Mouse (Mus musculus): Measurements from ENCODE around the gene Tceal7. TPM values are rescaled to one million over a fixed set of nuclear protein-coding genes. Genes with fewer than 3 reads are reported as not detected.
"Not testable (repeated sequence)": the region's sequence is repeated elsewhere in the genome, so short reads cannot be mapped to it uniquely, and the experiment has no call there.

Tceal7 gene
- 2.6 and 6.2 TPM in 2 replicates for total RNA-seq (2014; rRNA removed)
- polyA plus RNA-seq (2015; fragmentation: Nextera tagmentation; extraction: Ambion mirVana) = 5.7 and 5.8 TPM in 2 replicates

GRCm38 (mm10) chrX:136214729-136215677, at the start of gene Tceal7, which contains the start of gene Bex1:
Gene Tceal7 (plus strand): TSS chrX:136214779.
Gene Bex1 (minus strand): TSS chrX:136215513.
- Histone ChIP-seq H3K4me3 (ENCODE audit: low read depth, low read length) (peak within 1 kb of the TSS; percentile 35), H3K4me2 (ENCODE audit: low read depth, low read length, poor library complexity, severe bottlenecking) (peak within 1 kb of the TSS; percentile 34), H3K9ac (replicated peaks; ENCODE audit: low read length, poor library complexity, severe bottlenecking) (peak within 1 kb of the TSS; percentile 39; the same call in 1 of the 2 replicates)
- WGBS = 30% methylated on average over 7 of the region's 67 CpGs
- not testable (repeated sequence) for H3K36me3 ChIP-seq (ENCODE audit: insufficient read depth, low read length); H3K9me3 ChIP-seq (ENCODE audit: low read length); H3K4me1 ChIP-seq (ENCODE audit: insufficient read depth, low read length); DNase-seq (ENCODE audit: low spot score); H3K27me3 ChIP-seq (ENCODE audit: insufficient read depth, low read length); H3K27ac ChIP-seq (ENCODE audit: low read depth, low read length)
- ATAC-seq (ENCODE audit: low FRiP score) = peak; percentile 93

- TF ChIP-seq CTCF (IDR thresholded peaks at IDR 0.05) = no peak
- H3K9me3 ChIP-seq (ENCODE audit: low read length) = no peaks in the 10 kb centered on the region
- no peaks in the 10 kb centered on the region for H3K27me3 ChIP-seq (ENCODE audit: insufficient read depth, low read length)
- WGBS = 65% methylated on average over 10 of the region's 10 CpGs
- peak overlapping the region; percentile 50; the same call in 1 of the 2 replicates for H3K4me3 ChIP-seq (ENCODE audit: low read depth, low read length)
- no peaks in the 10 kb centered on the region for H3K36me3 ChIP-seq (ENCODE audit: insufficient read depth, low read length)
- H3K9ac ChIP-seq (replicated peaks; ENCODE audit: low read length, poor library complexity, severe bottlenecking) = no peak overlapping the region
- H3K27ac ChIP-seq (ENCODE audit: low read depth, low read length) = no peak overlapping the region
- DNase-seq (ENCODE audit: low spot score) = no peak
- H3K4me2 ChIP-seq (ENCODE audit: low read depth, low read length, poor library complexity, severe bottlenecking) = peak overlapping the region; percentile 45
- no peaks in the 10 kb centered on the region for H3K4me1 ChIP-seq (ENCODE audit: insufficient read depth, low read length)
- ATAC-seq (ENCODE audit: low FRiP score) = no peak
Measured at GRCm38 (mm10) chrX:136170625-136171024, 44.0 kb upstream of the Tceal7 start.

GRCm38 (mm10) chrX:136171189-136172117, 43.1 kb upstream of the Tceal7 start:
- TF ChIP-seq CTCF (IDR thresholded peaks at IDR 0.05) = no peak

DNA sequence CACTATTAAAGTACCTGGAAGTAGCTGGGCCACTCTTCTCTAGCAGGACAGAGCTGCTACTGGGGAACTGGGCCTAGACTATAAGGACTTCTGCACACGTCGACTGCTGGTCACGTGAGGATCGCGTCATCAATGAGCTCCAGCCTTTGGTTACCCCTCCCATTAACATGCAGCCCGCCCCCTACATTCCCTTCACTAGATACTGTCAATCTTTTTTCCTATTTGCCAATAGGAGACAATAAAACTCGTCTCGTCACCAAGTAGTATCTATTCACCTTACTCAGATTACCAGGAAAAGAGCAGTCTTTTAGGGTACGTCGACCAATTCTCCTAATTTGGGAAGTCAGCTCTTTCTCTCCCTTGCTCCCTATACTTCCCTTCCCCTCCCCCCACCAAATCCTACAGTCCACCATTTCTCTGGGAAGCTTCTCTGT, 42.4 kb upstream of the Tceal7 start, which contains the start of gene Tceal8:
Gene Tceal8 (minus strand): TSS at position 225 of the 434 bp plus-strand sequence.
- TF ChIP-seq CTCF (IDR thresholded peaks at IDR 0.05) = peak; percentile 34
- WGBS = 24% methylated on average over 10 of the region's 10 CpGs
- DNase-seq (ENCODE audit: low spot score) = peak; percentile 96
- H3K9me3 ChIP-seq (ENCODE audit: low read length) = no peaks in the 10 kb centered on the region
- H3K4me1 ChIP-seq (ENCODE audit: insufficient read depth, low read length) = no peaks in the 10 kb centered on the region
- peak within 1 kb of the TSS; percentile 59 for H3K9ac ChIP-seq (replicated peaks; ENCODE audit: low read length, poor library complexity, severe bottlenecking)
- peak within 1 kb of the TSS; percentile 50 for H3K4me2 ChIP-seq (ENCODE audit: low read depth, low read length, poor library complexity, severe bottlenecking)
- H3K36me3 ChIP-seq (ENCODE audit: insufficient read depth, low read length) = no peaks in the 10 kb centered on the region
- peak within 1 kb of the TSS; percentile 50 for H3K4me3 ChIP-seq (ENCODE audit: low read depth, low read length)
- peak; percentile 96 for ATAC-seq (ENCODE audit: low FRiP score)
- H3K27ac ChIP-seq (ENCODE audit: low read depth, low read length) = peak within 1 kb of the TSS; percentile 82
- no peaks in the 10 kb centered on the region for H3K27me3 ChIP-seq (ENCODE audit: insufficient read depth, low read length)

More at GRCm38 (mm10) chrX:136171189-136172117, 43.1 kb upstream of the Tceal7 start:
- Histone ChIP-seq H3K27me3 (ENCODE audit: insufficient read depth, low read length) (no peaks in the 10 kb centered on the region), H3K4me1 (ENCODE audit: insufficient read depth, low read length) (no peaks in the 10 kb centered on the region), H3K4me3 (ENCODE audit: low read depth, low read length) (peak overlapping the region; percentile 50), H3K36me3 (ENCODE audit: insufficient read depth, low read length) (no peaks in the 10 kb centered on the region), H3K9ac (replicated peaks; ENCODE audit: low read length, poor library complexity, severe bottlenecking) (peak overlapping the region; percentile 59), H3K27ac (ENCODE audit: low read depth, low read length) (peak overlapping the region; percentile 82), H3K4me2 (ENCODE audit: low read depth, low read length, poor library complexity, severe bottlenecking) (peak overlapping the region; percentile 45), H3K9me3 (ENCODE audit: low read length) (no peaks in the 10 kb centered on the region)
- DNase-seq (ENCODE audit: low spot score) (peak; percentile 86), ATAC-seq (ENCODE audit: low FRiP score) (peak; percentile 83)
- 19% methylated on average over 24 of the region's 24 CpGs for WGBS

GRCm38 (mm10) chrX:136172786-136173185, 41.8 kb upstream of the Tceal7 start:
- H3K9ac ChIP-seq (replicated peaks; ENCODE audit: low read length, poor library complexity, severe bottlenecking) = peak overlapping the region; percentile 36; the same call in 1 of the 2 replicates

More at GRCm38 (mm10) chrX:136172786-136173185, 41.8 kb upstream of the Tceal7 start:
- Histone ChIP-seq H3K4me3 (ENCODE audit: low read depth, low read length) (peak overlapping the region; percentile 50), H3K27me3 (ENCODE audit: insufficient read depth, low read length) (no peaks in the 10 kb centered on the region), H3K27ac (ENCODE audit: low read depth, low read length) (peak overlapping the region; percentile 82; the same call in 1 of the 2 replicates), H3K36me3 (ENCODE audit: insufficient read depth, low read length) (no peaks in the 10 kb centered on the region), H3K4me1 (ENCODE audit: insufficient read depth, low read length) (no peaks in the 10 kb centered on the region), H3K4me2 (ENCODE audit: low read depth, low read length, poor library complexity, severe bottlenecking) (peak overlapping the region; percentile 50), H3K9me3 (ENCODE audit: low read length) (no peaks in the 10 kb centered on the region)
- WGBS = 16% methylated on average over 10 of the region's 10 CpGs
- ATAC-seq (ENCODE audit: low FRiP score) (no peak), DNase-seq (ENCODE audit: low spot score) (peak; percentile 21)
- no peak for TF ChIP-seq CTCF (IDR thresholded peaks at IDR 0.05)

All from midbrain, postnatal 0 days (tissue).